Comparison of ENCODE assay signal across 8 mouse cellular contexts in genomic region chr5:122644111-122644607, GRCm38 (mm10). TPM values are rescaled to one million over a fixed set of nuclear protein-coding genes. Genes with fewer than 3 reads are reported as not detected.
DNase-seq lines count a peak whose midpoint lies in the region; ATAC-seq and TF ChIP-seq lines count a peak whose summit lies in the region.

No protein-coding gene starts in this region.

- H3K4me2 ChIP-seq in stomach, embryonic 14.5 days (replicated peaks; ENCODE audit: low read depth, low read length) = 0 out of 2 replicates have a peak overlapping the region, but pooled peaks have one; percentile 7

- peak overlapping the region; percentile 52; the same call in 1 of the 2 replicates for H3K4me3 ChIP-seq in G1E (ENCODE audit: low read depth, low read length)
- no peak overlapping the region for H3K4me3 ChIP-seq in stomach, embryonic 14.5 days (ENCODE audit: low read depth, low read length)

- ATAC-seq in G1E (ENCODE audit: extremely low read depth, insufficient number of reproducible peaks, low FRiP score, poor library complexity, severe bottlenecking) = peak; percentile 49
- peak; percentile 22 for ATAC-seq in inflammation-experienced regulatory T-cells, adult 6 months
- no peak for ATAC-seq in stomach, embryonic 14.5 days (ENCODE audit: insufficient number of reproducible peaks, insufficient read depth, low FRiP score, low read depth)

- no peak overlapping the region for H3K9ac ChIP-seq in stomach, embryonic 14.5 days (replicated peaks; ENCODE audit: low read depth, low read length)

- peaks cover 55% of the 10 kb centered on the region for H3K4me1 ChIP-seq in G1E (ENCODE audit: insufficient read depth, low read depth, low read length)
- H3K4me1 ChIP-seq in stomach, embryonic 14.5 days (ENCODE audit: control insufficient read depth, insufficient read depth, low read length) = no peaks in the 10 kb centered on the region

- TF ChIP-seq CTCF in G1E (IDR thresholded peaks at IDR 0.05; ENCODE audit: low read depth, low read length) = no peak

- H3K27me3 ChIP-seq in G1E (ENCODE audit: insufficient read depth, low read length) = peaks cover 3% of the 10 kb centered on the region; the same call in 1 of the 2 replicates
- H3K27me3 ChIP-seq in stomach, embryonic 14.5 days (ENCODE audit: control insufficient read depth, insufficient read depth, low read length) = no peaks in the 10 kb centered on the region

- peak; percentile 35 for DNase-seq in layer of hippocampus, adult 11-12 months (ENCODE audit: low spot score)
- DNase-seq in layer of hippocampus, adult 9-10 months (ENCODE audit: low spot score) = no peak
- DNase-seq in G1E (ENCODE audit: low spot score) = peak; percentile 53
- peak; percentile 43 to 48 for DNase-seq in cerebellum, postnatal 25 days
- peak; percentile 65 to 74 for DNase-seq in lung, postnatal 4 days
- no peak for DNase-seq in testis, postnatal 14 days (ENCODE audit: low spot score)

- peaks cover 5% of the 10 kb centered on the region for H3K9me3 ChIP-seq in G1E (replicated peaks)
- H3K9me3 ChIP-seq in stomach, embryonic 14.5 days (ENCODE audit: control insufficient read depth, low read depth, low read length) = no peaks in the 10 kb centered on the region

- H3K27ac ChIP-seq in stomach, embryonic 14.5 days (ENCODE audit: low read length) = no peak overlapping the region

- 63% methylated on average over 15 of the region's 15 CpGs for WGBS in stomach, embryonic 14.5 days

- H3K36me3 ChIP-seq in G1E (replicated peaks) = no peaks in the 10 kb centered on the region
- H3K36me3 ChIP-seq in stomach, embryonic 14.5 days (ENCODE audit: control insufficient read depth, insufficient read depth, low read length) = no peaks in the 10 kb centered on the region

RNA-seq across cellular contexts. Expression of gene P2rx7, which starts 0.4 kb away (rescaled TPM):
- 9.0 and 12.9 TPM in 2 replicates for total RNA-seq in G1E (2014; fragmentation: Nextera tagmentation)
- total RNA-seq in G1E (2017) = 7.2 and 8.9 TPM in 2 replicates
- 0.72 and 1.1 TPM in 2 replicates for polyA plus RNA-seq in G1E (2012)
- 100 to 1,000 TPM in 1 of 3 experiments, 10 to 100 TPM in 2; 53.2 to 109 (median 90.0) TPM for polyA plus RNA-seq in inflammation-experienced regulatory T-cells, adult 6 months (2017; shearing (Covaris generic))
- 1.9 and 2.9 TPM in 2 replicates for polyA plus RNA-seq in stomach, embryonic 14.5 days (2014; fragmentation: Nextera tagmentation; extraction: Ambion mirVana)

RNA-seq across cellular contexts. Expression of gene Ift81, which starts 29.8 kb away (rescaled TPM):
- total RNA-seq in G1E (2014; fragmentation: Nextera tagmentation) = 22.9 and 25.3 TPM in 2 replicates
- 15.9 and 18.0 TPM in 2 replicates for total RNA-seq in G1E (2017)
- polyA plus RNA-seq in G1E (2012) = 1.5 and 1.8 TPM in 2 replicates
- polyA plus RNA-seq in inflammation-experienced regulatory T-cells, adult 6 months (2017; shearing (Covaris generic)) = 1 to 10 TPM; 3.0 to 8.2 (median 6.3) TPM
- 49.9 and 50.8 TPM in 2 replicates for polyA plus RNA-seq in stomach, embryonic 14.5 days (2014; fragmentation: Nextera tagmentation; extraction: Ambion mirVana)

Comparison
In these comparisons a context has a peak if more than half of its experiments do, and no peak if none do; other contexts are left out.
1. DNase-seq: peak in layer of hippocampus, adult 11-12 months (single experiment), G1E (single experiment), cerebellum, postnatal 25 days (2 of 2) and lung, postnatal 4 days (2 of 2); none in layer of hippocampus, adult 9-10 months (single experiment) and testis, postnatal 14 days (single experiment).
2. RNA of gene P2rx7, which starts 0.4 kb away (polyA plus RNA-seq): 53.2 to 109 TPM in inflammation-experienced regulatory T-cells, adult 6 months; 1.9 to 2.9 TPM in stomach, embryonic 14.5 days and 0.72 to 1.1 TPM in G1E; every median in the first group is over 10 times any median in the second.